Mouse (Mus musculus) megakaryocyte, adult 5-6 weeks (primary cell): ENCODE data around the gene Olfr124. TPM values are rescaled to one million over a fixed set of nuclear protein-coding genes. Genes with fewer than 3 reads are reported as not detected.

Experiments used
- ATAC-seq: 2 replicates; pipeline ENCODE4 v1.8.0; 2016; ENCODE audit warnings: mild to moderate bottlenecking, inconsistent platforms; ENCODE audit not compliant: poor library complexity, severe bottlenecking
- total RNA-seq, 2 experiments: library from RNA; stranded (forward) in 1 of 2; stranded (reverse) in 1 of 2; fragments of 153-499, 151-499 nt in 1 of 2; fragments of 221-1000, 200-1000 nt in 1 of 2; gene quantifications; 2 replicates each; pipeline versions ENCODE4 v1.2.3 to v1.2.4; 2015 to 2017

Gene Olfr124
- total RNA-seq (2015) (not detected in 2 replicates), total RNA-seq (2017) (not detected in 2 replicates)

DNA sequence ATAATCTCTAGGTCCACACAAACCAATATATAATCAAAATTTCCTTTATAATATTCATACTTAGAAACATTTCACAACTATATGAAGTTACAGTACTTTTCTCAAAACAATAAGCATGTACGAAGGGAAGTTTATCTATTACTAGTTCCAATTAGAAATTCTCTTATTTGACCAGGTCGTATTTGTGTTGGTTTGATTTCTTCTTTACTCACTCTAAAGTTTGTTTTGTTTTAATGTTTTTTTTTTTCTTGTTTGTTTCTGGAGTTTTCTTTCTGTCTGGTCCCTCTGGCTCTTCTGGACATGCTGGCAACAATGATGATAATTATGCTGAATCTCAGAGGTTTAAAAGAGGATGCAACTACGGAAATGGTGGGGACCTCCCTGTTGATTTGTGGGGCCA is at the start of gene Olfr124:
Gene Olfr124 (plus strand): TSS at position 301 of the 400 bp plus-strand sequence.
- ATAC-seq, result no peak

DNA sequence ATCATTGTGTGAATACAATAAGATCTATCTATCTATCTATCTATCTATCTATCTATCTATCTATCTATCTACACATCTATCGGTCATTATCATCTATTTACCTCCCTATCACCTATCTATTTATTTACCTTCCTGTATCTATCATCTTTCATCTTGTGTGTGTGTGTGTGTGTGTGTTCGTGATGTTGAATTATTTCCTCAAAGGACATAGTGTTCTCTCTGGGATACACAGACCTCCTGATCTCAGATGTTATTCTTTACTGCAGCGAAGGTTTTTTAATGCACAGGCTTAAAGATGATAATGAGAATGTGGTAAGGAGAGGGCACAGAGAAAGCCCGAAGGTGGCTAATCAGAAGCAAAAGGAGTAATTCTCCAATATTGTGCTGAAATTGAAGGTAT is 31.4 kb upstream of the Olfr124 start, which contains the start of gene Olfr122:
Gene Olfr122 (plus strand): TSS at position 301 of the 400 bp plus-strand sequence.
- ATAC-seq, result no peak

DNA sequence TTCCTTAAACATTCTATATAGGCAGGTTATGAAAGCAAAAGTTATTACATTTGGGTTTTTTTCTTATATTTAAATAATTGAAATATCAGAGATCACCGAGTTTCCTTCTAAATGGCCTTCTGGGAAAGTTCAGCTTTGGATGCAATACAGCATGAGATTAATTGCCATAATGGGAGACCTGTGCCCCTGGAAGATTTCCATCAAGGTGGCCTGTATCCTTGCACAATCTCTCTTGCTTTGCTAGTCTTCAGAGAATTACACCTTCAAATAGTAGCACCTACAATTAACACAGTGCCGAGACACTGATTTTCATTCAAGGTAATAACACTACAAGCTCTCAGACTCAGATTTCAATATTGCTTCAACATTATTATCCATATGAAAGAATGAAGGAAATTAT is 6.5 kb upstream of the Olfr124 start, which contains the start of gene Olfr123:
Gene Olfr123 (plus strand): TSS at position 301 of the 400 bp plus-strand sequence.
- no peak for ATAC-seq

DNA sequence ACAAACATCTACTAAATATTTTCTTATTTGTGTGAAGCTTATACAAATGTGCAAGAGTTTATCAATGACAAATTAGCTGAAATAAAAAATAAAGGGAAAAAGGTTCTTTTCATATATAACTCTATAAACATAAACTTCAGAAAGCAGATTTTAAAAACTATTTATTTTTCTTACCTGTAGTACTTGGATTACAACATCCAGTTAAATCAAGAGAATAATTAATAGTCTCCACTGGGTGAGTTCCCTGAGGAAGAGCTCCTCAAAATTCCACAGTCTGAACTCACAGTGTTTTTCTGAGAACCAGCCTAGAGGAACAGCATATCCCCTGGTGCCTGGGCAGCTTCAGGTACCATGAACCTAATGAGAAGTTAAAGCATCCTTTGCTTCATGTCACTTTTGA is 33.0 kb downstream of the Olfr124 start, which contains the start of gene Olfr125:
Gene Olfr125 (plus strand): TSS at position 301 of the 400 bp plus-strand sequence.
- no peak for ATAC-seq

DNA sequence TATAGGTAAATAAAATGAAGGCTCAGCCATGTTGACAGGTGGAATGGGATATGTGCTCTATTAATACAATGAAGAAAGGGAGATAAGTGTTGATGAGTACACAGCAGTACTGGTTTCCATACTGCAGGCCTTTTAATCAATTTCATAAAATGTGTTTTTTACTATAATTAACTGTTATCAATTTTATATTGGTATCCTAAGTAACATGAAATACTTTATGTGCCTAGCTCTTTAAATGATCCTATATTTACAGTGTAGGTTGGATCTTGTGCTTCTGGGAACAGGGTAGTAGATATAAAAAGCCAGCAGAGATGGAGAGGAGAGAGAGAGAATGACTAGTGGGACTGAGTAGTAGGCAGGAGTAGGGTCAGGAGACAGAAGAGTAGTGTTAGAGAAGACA is 47.5 kb downstream of the Olfr124 start, which contains the start of gene Olfr126:
Gene Olfr126 (plus strand): TSS at position 301 of the 400 bp plus-strand sequence.
- no peak for ATAC-seq

Other genes starting within 250 kb of the Olfr124 start
- not detected in 2 replicates for gene Olfr112, start 230.4 kb upstream of the Olfr124 start, total RNA-seq (2015)
- not detected in 2 replicates for gene Olfr112, start 230.4 kb upstream of the Olfr124 start, total RNA-seq (2017)
- not detected in 2 replicates for gene Olfr113, start 222.2 kb upstream of the Olfr124 start, total RNA-seq (2015)
- gene Olfr113, start 222.2 kb upstream of the Olfr124 start, total RNA-seq (2017), result not detected in 2 replicates
- gene Olfr114, start 207.1 kb upstream of the Olfr124 start, total RNA-seq (2015), result not detected in 2 replicates
- gene Olfr114, start 207.1 kb upstream of the Olfr124 start, total RNA-seq (2017), result not detected in 2 replicates
- gene Olfr115, start 172.8 kb upstream of the Olfr124 start, total RNA-seq (2015), result not detected in 2 replicates
- gene Olfr115, start 172.8 kb upstream of the Olfr124 start, total RNA-seq (2017), result not detected in 2 replicates
- not detected in 2 replicates for gene Olfr116, start 172.7 kb upstream of the Olfr124 start, total RNA-seq (2015)
- gene Olfr116, start 172.7 kb upstream of the Olfr124 start, total RNA-seq (2017), result not detected in 2 replicates
- not detected in 2 replicates for gene Olfr117, start 136.1 kb upstream of the Olfr124 start, total RNA-seq (2015)
- gene Olfr117, start 136.1 kb upstream of the Olfr124 start, total RNA-seq (2017), result not detected in 2 replicates
- gene Olfr118, start 132.9 kb upstream of the Olfr124 start, total RNA-seq (2015), result not detected in 2 replicates
- not detected in 2 replicates for gene Olfr118, start 132.9 kb upstream of the Olfr124 start, total RNA-seq (2017)
- not detected in 2 replicates for gene Olfr119, start 103.3 kb upstream of the Olfr124 start, total RNA-seq (2015)
- gene Olfr119, start 103.3 kb upstream of the Olfr124 start, total RNA-seq (2017), result not detected in 2 replicates
- not detected in 2 replicates for gene Olfr120, start 78.1 kb upstream of the Olfr124 start, total RNA-seq (2015)
- not detected in 2 replicates for gene Olfr120, start 78.1 kb upstream of the Olfr124 start, total RNA-seq (2017)
- not detected in 2 replicates for gene Olfr121, start 51.0 kb upstream of the Olfr124 start, total RNA-seq (2015)
- gene Olfr121, start 51.0 kb upstream of the Olfr124 start, total RNA-seq (2017), result not detected in 2 replicates
- not detected in 2 replicates for gene Olfr122, start 31.3 kb upstream of the Olfr124 start, total RNA-seq (2015)
- gene Olfr122, start 31.3 kb upstream of the Olfr124 start, total RNA-seq (2017), result not detected in 2 replicates
- not detected in 2 replicates for gene Olfr123, start 6.4 kb upstream of the Olfr124 start, total RNA-seq (2015)
- not detected in 2 replicates for gene Olfr123, start 6.4 kb upstream of the Olfr124 start, total RNA-seq (2017)
- not detected in 2 replicates for gene Olfr125, start 33.1 kb downstream of the Olfr124 start, total RNA-seq (2015)
- not detected in 2 replicates for gene Olfr125, start 33.1 kb downstream of the Olfr124 start, total RNA-seq (2017)
- not detected in 2 replicates for gene Olfr126, start 47.6 kb downstream of the Olfr124 start, total RNA-seq (2015)
- gene Olfr126, start 47.6 kb downstream of the Olfr124 start, total RNA-seq (2017), result not detected in 2 replicates
- gene Olfr127, start 100.5 kb downstream of the Olfr124 start, total RNA-seq (2015), result not detected in 2 replicates
- gene Olfr127, start 100.5 kb downstream of the Olfr124 start, total RNA-seq (2017), result not detected in 2 replicates
- gene Olfr128, start 120.7 kb downstream of the Olfr124 start, total RNA-seq (2015), result not detected in 2 replicates
- not detected in 2 replicates for gene Olfr128, start 120.7 kb downstream of the Olfr124 start, total RNA-seq (2017)
- gene Olfr761, start 153.2 kb downstream of the Olfr124 start, total RNA-seq (2015), result not detected in 2 replicates
- not detected in 2 replicates for gene Olfr761, start 153.2 kb downstream of the Olfr124 start, total RNA-seq (2017)